Mouse (Mus musculus): ENCODE results near the gene Fli1. TPM values are rescaled to one million over a fixed set of nuclear protein-coding genes. Genes with fewer than 3 reads are reported as not detected.

The Fli1 gene
- polyA plus RNA-seq, 1 experiment from 2014 or later: 11.5 TPM

GRCm38 (mm10) chr9:32531588-32531987 is 11.1 kb downstream of the Fli1 start:
- no peaks in the 10 kb centered on the region for H3K27me3 ChIP-seq (ENCODE audit: insufficient read depth, low read length)
- H3K9ac ChIP-seq (replicated peaks): no peak overlapping the region
- no peaks in the 10 kb centered on the region for H3K9me3 ChIP-seq (ENCODE audit: low read length)
- TF ChIP-seq EP300 (IDR thresholded peaks at IDR 0.05; ENCODE audit: low read depth) (no peak), CTCF (IDR thresholded peaks at IDR 0.05; ENCODE audit: low read depth) (no peak)
- H3K4me3 ChIP-seq (ENCODE audit: low read depth, low read length): no peak overlapping the region
- no peak for ATAC-seq
- peaks cover 10% of the 10 kb centered on the region; the same call in 1 of the 2 replicates for H3K4me1 ChIP-seq (ENCODE audit: insufficient read depth)
- no peaks in the 10 kb centered on the region for H3K36me3 ChIP-seq (replicated peaks; ENCODE audit: insufficient read depth, low read length)
- WGBS (ENCODE audit: insufficient replicate concordance): 45% methylated on average over 4 of the region's 4 CpGs
- H3K4me2 ChIP-seq (ENCODE audit: low read depth, low read length): no peak overlapping the region; the same call in 1 of the 2 replicates
- DNase-seq: no peak
- H3K27ac ChIP-seq (ENCODE audit: low read depth): 0 out of 2 replicates have a peak overlapping the region, but pooled peaks have one; percentile 8

- ATAC-seq: no peak
- 18% methylated on average over 1 of the region's 1 CpGs for WGBS (ENCODE audit: insufficient replicate concordance)
- no peak overlapping the region for H3K4me2 ChIP-seq (ENCODE audit: low read depth, low read length)
- no peaks in the 10 kb centered on the region for H3K27me3 ChIP-seq (ENCODE audit: insufficient read depth, low read length)
- no peaks in the 10 kb centered on the region for H3K9me3 ChIP-seq (ENCODE audit: low read length)
- no peak for DNase-seq
- H3K36me3 ChIP-seq (replicated peaks; ENCODE audit: insufficient read depth, low read length): no peaks in the 10 kb centered on the region
- H3K9ac ChIP-seq (replicated peaks): no peak overlapping the region
- no peak overlapping the region for H3K27ac ChIP-seq (ENCODE audit: low read depth)
- peaks cover 12% of the 10 kb centered on the region; the same call in 1 of the 2 replicates for H3K4me1 ChIP-seq (ENCODE audit: insufficient read depth)
- H3K4me3 ChIP-seq (ENCODE audit: low read depth, low read length): no peak overlapping the region
- no peak for TF ChIP-seq EP300 (IDR thresholded peaks at IDR 0.05; ENCODE audit: low read depth)
- no peak for TF ChIP-seq CTCF (IDR thresholded peaks at IDR 0.05; ENCODE audit: low read depth)
Measured at GRCm38 (mm10) chr9:32530975-32531374, 11.7 kb downstream of the Fli1 start.

- Histone ChIP-seq H3K9me3 (ENCODE audit: low read length) (no peaks in the 10 kb centered on the region), H3K36me3 (replicated peaks; ENCODE audit: insufficient read depth, low read length) (no peaks in the 10 kb centered on the region), H3K27me3 (ENCODE audit: insufficient read depth, low read length) (no peaks in the 10 kb centered on the region), H3K4me3 (ENCODE audit: low read depth, low read length) (no peak overlapping the region), H3K4me1 (ENCODE audit: insufficient read depth) (0 out of 2 replicates have a peak, but pooled peaks cover 11% of the 10 kb centered on the region), H3K9ac (replicated peaks) (no peak overlapping the region), H3K4me2 (ENCODE audit: low read depth, low read length) (no peak overlapping the region), H3K27ac (ENCODE audit: low read depth) (peak overlapping the region; percentile 36; the same call in 1 of the 2 replicates)
- TF ChIP-seq EP300 (IDR thresholded peaks at IDR 0.05; ENCODE audit: low read depth) (no peak), CTCF (IDR thresholded peaks at IDR 0.05; ENCODE audit: low read depth) (no peak)
- WGBS (ENCODE audit: insufficient replicate concordance): 55% methylated on average over 5 of the region's 5 CpGs
- DNase-seq (no peak), ATAC-seq (no peak)
Measured at GRCm38 (mm10) chr9:32530188-32530587, 12.5 kb downstream of the Fli1 start.

- Histone ChIP-seq H3K4me3 (ENCODE audit: low read depth, low read length) (no peak overlapping the region), H3K9me3 (ENCODE audit: low read length) (no peaks in the 10 kb centered on the region), H3K4me1 (ENCODE audit: insufficient read depth) (0 out of 2 replicates have a peak, but pooled peaks cover 11% of the 10 kb centered on the region), H3K36me3 (replicated peaks; ENCODE audit: insufficient read depth, low read length) (no peaks in the 10 kb centered on the region), H3K27ac (ENCODE audit: low read depth) (peak overlapping the region; percentile 26), H3K27me3 (ENCODE audit: insufficient read depth, low read length) (no peaks in the 10 kb centered on the region), H3K9ac (replicated peaks) (no peak overlapping the region), H3K4me2 (ENCODE audit: low read depth, low read length) (no peak overlapping the region)
- DNase-seq (no peak), ATAC-seq (no peak)
- peak; percentile 35; the same call in 1 of the 2 replicates for TF ChIP-seq EP300 (IDR thresholded peaks at IDR 0.05; ENCODE audit: low read depth)
- TF ChIP-seq CTCF (IDR thresholded peaks at IDR 0.05; ENCODE audit: low read depth): no peak
- 39% methylated on average over 5 of the region's 5 CpGs for WGBS (ENCODE audit: insufficient replicate concordance)
Measured at GRCm38 (mm10) chr9:32529594-32529993, 13.1 kb downstream of the Fli1 start.

GRCm38 (mm10) chr9:32527329-32527728 is 15.3 kb downstream of the Fli1 start:
- TF ChIP-seq EP300 (IDR thresholded peaks at IDR 0.05; ENCODE audit: low read depth) (no peak), CTCF (IDR thresholded peaks at IDR 0.05; ENCODE audit: low read depth) (no peak)
- H3K4me1 ChIP-seq (ENCODE audit: insufficient read depth): 0 out of 2 replicates have a peak, but pooled peaks cover 11% of the 10 kb centered on the region
- DNase-seq (no peak), ATAC-seq (no peak)
- no peak overlapping the region for H3K27ac ChIP-seq (ENCODE audit: low read depth)
- H3K9ac ChIP-seq (replicated peaks): no peak overlapping the region
- no peaks in the 10 kb centered on the region for H3K9me3 ChIP-seq (ENCODE audit: low read length)
- H3K4me2 ChIP-seq (ENCODE audit: low read depth, low read length): no peak overlapping the region
- no peaks in the 10 kb centered on the region for H3K27me3 ChIP-seq (ENCODE audit: insufficient read depth, low read length)
- 73% methylated on average over 7 of the region's 7 CpGs for WGBS (ENCODE audit: insufficient replicate concordance)
- no peak overlapping the region for H3K4me3 ChIP-seq (ENCODE audit: low read depth, low read length)
- no peaks in the 10 kb centered on the region for H3K36me3 ChIP-seq (replicated peaks; ENCODE audit: insufficient read depth, low read length)

- Histone ChIP-seq H3K9ac (replicated peaks) (no peak overlapping the region), H3K9me3 (ENCODE audit: low read length) (no peaks in the 10 kb centered on the region), H3K27me3 (ENCODE audit: insufficient read depth, low read length) (no peaks in the 10 kb centered on the region), H3K27ac (ENCODE audit: low read depth) (0 out of 2 replicates have a peak overlapping the region, but pooled peaks have one; percentile 51), H3K36me3 (replicated peaks; ENCODE audit: insufficient read depth, low read length) (no peaks in the 10 kb centered on the region), H3K4me1 (ENCODE audit: insufficient read depth) (peaks cover 18% of the 10 kb centered on the region), H3K4me2 (ENCODE audit: low read depth, low read length) (no peak overlapping the region; the same call in 1 of the 2 replicates), H3K4me3 (ENCODE audit: low read depth, low read length) (no peak overlapping the region)
- ATAC-seq (no peak), DNase-seq (no peak)
- WGBS (ENCODE audit: insufficient replicate concordance): 66% methylated on average over 5 of the region's 5 CpGs
- TF ChIP-seq CTCF (IDR thresholded peaks at IDR 0.05; ENCODE audit: low read depth) (no peak), EP300 (IDR thresholded peaks at IDR 0.05; ENCODE audit: low read depth) (0 out of 2 replicates have a peak, but pooled peaks have one; percentile 43)
Measured at GRCm38 (mm10) chr9:32525787-32526186, 16.9 kb downstream of the Fli1 start.
